Mouse (Mus musculus) forebrain, embryonic 13.5 days (tissue): ENCODE measurements around the gene Mc3r. TPM values are rescaled to one million over a fixed set of nuclear protein-coding genes. Genes with fewer than 3 reads are reported as not detected.

Source experiments
- polyA plus RNA-seq: library from polyadenylated mRNA; unstranded; fragments of >200 nt; fragmentation: Nextera tagmentation; extraction: Ambion mirVana; gene quantifications from 2 replicates; pipeline ENCODE4 v1.2.1, GENCODE M21; 2015

Gene Mc3r
- polyA plus RNA-seq, 1 experiment from 2014 or later, result 0.15 TPM

Other genes starting within 250 kb of the Mc3r start
- 3.7 and 5.7 TPM in 2 replicates for gene Cbln4, start 205.0 kb upstream of the Mc3r start, polyA plus RNA-seq
- gene Fam210b, start 97.1 kb downstream of the Mc3r start, polyA plus RNA-seq, result 39.5 and 41.9 TPM in 2 replicates
- 100 and 102 TPM in 2 replicates for gene Aurka, start 122.0 kb downstream of the Mc3r start, polyA plus RNA-seq
- 36.8 and 37.9 TPM in 2 replicates for gene Cstf1, start 122.2 kb downstream of the Mc3r start, polyA plus RNA-seq
- gene Cass4, start 145.3 kb downstream of the Mc3r start, polyA plus RNA-seq, result 0.05 TPM in 1 of 2 replicates, not detected in the other
- 99.2 and 99.3 TPM in 2 replicates for gene Rtf2, start 192.1 kb downstream of the Mc3r start, polyA plus RNA-seq
- gene Gcnt7, start 210.1 kb downstream of the Mc3r start, polyA plus RNA-seq, result 1.6 and 2.4 TPM in 2 replicates
- gene Fam209, start 224.0 kb downstream of the Mc3r start, polyA plus RNA-seq, result 0.76 and 0.98 TPM in 2 replicates